In genomic region chr11:119427431-119427830, GRCm38 (mm10) we compare ENCODE assay signal across 13 mouse cellular contexts.
"Had no signal": no experiment of that assay in that cellular context is flagged by ENCODE, and none has a peak within 500 bp of the region (broad histone marks: within the 10 kb centered on the region; RNA-seq: fewer than 3 reads in every experiment).

No protein-coding gene starts in this region.

- H3K4me3 ChIP-seq: layer of hippocampus, adult 2 months; liver, embryonic 15.5 days had no signal

- ATAC-seq: inflammation-experienced regulatory T-cells, adult 6 months; midbrain, embryonic 15.5 days had no signal

- H3K27me3 ChIP-seq: liver, embryonic 15.5 days; midbrain, embryonic 15.5 days; neural tube, embryonic 13.5 days had no signal

- DNase-seq: kidney, adult 9 months; kidney, postnatal 10 days; kidney, postnatal 4 days; left cerebral cortex, postnatal 4 days; retina, postnatal 1 day; right cerebral cortex, postnatal 4 days; spleen, adult 18-20 months had no signal

- H3K36me3 ChIP-seq: midbrain, embryonic 10.5 days; midbrain, embryonic 15.5 days; neural tube, embryonic 13.5 days had no signal

- H3K9me3 ChIP-seq: liver, embryonic 15.5 days; midbrain, embryonic 10.5 days; midbrain, embryonic 15.5 days; neural tube, embryonic 13.5 days had no signal

- H3K27ac ChIP-seq: layer of hippocampus, adult 2 months; midbrain, embryonic 10.5 days; midbrain, embryonic 15.5 days; neural tube, embryonic 13.5 days had no signal

- H3K4me2 ChIP-seq: liver, embryonic 15.5 days had no signal

- H3K9ac ChIP-seq: liver, embryonic 15.5 days; midbrain, embryonic 15.5 days; neural tube, embryonic 13.5 days had no signal
